Mouse (Mus musculus) liver, adult (tissue): ENCODE results near the gene Rasgef1b.

ENCODE experiments used
- GATA4 ChIP-seq: IDR thresholded peaks from 2 replicates; pipeline ENCODE4 v1.6.1; 2014; ENCODE audit warnings: mild to moderate bottlenecking, low read length; ENCODE audit not compliant: insufficient replicate concordance

Rasgef1b gene

DNA sequence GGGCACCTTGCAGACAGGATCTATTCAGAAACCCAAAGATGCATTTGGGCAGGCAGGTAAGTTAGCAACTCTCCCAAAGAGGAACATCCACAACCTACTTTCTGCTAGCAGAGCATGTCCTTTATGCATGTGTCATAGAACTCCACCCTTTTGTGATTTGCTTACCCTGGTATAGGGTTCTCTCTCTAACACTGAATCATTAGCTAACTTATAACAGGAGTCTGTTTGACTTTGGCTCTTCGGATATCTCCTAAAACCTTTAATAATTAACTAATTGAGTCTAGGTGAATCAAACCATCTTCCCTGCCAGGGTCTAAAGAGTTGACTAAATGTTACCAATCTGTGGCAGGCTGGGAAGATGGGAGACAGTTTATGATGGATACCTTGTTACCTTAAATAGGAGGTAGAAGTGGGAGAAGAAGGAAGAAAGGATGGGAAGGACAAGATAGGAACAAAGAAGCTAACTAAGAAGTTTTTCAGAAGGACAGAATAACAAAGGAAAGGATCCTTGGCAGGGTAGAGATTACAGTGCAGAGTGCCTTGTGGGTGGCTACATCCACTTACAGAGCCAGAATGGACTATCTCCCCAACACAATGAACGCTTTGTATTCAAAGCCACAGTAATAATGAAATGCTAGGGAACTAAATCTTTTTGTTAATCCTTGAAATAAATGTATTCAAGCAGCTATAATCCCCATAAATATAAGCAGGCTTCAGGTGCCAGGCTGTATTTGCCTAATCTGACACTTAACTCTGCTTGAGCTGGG, 186.7 kb downstream of the Rasgef1b start:
- no peak for TF ChIP-seq GATA4

DNA sequence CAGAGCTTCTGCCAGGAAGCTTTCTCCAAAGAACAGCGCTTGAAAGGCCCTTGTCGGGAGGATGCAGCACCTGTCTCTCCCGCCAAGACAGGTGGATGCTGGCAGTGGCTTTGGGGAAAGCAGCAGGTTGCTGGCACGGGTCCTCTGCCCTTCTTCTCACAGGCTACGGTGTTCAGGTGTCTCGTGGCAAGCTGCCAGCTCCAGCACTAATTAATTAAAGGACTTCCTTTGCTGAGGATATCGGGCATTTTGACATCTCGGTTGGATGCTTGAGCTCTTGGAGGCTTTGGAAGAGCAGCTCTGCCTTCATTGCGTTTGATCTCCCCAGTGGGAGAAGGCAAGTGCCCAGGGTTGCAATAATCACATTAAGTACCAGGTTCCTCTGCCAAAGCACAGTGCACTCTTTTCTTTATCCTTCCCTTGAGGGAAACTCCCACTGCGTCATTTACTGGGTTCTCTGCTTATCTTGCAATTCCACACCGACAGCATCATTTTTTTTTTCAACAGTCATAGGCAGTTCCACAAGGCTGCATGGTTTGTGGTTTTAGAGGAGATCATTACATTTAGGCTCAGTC, 187.5 kb downstream of the Rasgef1b start:
- TF ChIP-seq GATA4, result no peak

DNA sequence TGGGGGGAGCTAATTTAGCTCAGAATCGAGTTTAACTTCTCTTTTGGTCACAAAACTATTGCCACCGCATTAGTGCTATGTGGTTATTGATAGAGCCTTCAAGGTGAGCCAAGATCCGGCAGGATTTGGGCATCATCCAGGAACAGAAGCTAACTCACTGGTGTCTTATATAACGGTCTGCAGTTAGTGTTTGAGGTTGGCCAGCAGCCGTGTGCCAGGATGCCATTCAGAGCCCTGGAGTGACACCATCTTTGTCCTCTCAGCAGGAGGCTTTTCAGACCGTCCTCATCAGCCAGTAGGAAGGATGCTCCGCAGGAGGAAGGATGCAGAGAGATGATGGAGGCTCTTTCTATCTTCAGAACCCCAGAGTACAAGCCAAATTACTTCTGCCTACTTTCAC, 195.4 kb downstream of the Rasgef1b start:
- no peak for TF ChIP-seq GATA4

DNA sequence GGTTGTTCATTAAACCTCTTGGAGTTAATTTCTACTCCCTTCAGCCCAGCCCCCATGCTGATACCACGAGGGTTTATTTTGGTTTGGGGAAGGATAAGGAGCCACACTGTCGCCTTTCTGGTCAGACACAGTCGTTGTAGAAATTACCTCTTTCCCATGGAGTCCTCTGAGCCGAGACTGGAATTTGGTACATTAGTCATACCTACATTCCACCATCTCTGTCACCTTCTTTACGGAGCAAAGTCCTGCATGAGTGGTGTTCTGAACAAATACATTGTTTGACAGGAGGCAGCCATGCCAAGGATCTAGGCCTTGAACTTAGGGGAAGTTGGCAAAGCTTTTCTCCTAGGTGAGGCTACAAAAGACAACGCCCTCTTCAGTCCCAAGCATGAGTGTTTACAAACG, 202.1 kb downstream of the Rasgef1b start:
- no peak for TF ChIP-seq GATA4

DNA sequence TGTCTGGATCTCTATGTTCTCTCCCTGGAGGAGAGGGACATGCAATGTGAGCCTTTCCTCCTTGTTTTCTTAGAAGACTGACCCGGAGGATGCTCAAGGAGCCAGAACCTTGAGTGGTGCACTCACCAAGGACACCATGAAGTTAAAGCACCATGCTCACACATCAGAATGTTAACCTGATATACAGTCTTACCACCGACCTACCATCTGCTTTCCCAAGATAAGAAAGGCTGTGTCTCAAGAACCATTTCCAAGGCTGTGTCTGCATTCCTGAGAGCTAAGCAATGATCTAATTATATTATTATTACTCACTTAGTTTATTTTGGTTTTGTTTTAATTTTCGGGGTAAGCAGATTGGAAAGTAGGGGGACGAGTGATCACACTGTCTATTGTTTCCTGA, 203.2 kb downstream of the Rasgef1b start:
- TF ChIP-seq GATA4, result no peak

DNA sequence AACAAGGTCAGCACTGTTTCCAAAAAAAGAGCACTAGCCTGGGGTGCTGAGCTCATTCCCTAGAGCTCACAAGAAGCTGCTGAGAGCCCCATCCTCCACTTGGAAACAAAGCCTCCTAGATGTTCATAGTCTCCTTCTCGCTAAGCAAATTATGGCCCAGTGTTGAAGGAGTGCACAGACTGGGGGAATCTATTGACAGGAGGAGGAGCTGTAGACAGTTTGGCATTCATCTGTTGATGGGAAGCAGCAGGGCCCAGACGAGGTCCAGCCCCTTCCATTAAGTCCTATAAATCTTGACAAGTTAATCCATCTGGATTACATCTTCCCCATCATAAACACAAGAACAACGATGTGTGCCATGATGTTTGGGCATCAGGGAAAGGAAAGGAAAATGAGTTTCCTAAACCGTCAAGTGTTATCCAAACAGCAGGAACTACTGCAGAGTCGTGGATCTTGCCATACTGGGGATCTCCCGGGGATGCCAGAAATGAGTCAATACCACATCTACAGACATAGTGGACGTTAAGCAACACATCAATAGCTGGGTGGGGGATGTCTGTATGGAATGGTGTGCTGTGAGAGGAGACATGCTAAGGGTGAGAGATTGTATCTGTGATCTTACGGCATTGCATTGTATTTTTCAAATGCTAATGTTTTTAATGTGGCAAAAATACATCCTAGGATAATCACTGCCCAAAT, 206.1 kb downstream of the Rasgef1b start:
- TF ChIP-seq GATA4, result no peak

DNA sequence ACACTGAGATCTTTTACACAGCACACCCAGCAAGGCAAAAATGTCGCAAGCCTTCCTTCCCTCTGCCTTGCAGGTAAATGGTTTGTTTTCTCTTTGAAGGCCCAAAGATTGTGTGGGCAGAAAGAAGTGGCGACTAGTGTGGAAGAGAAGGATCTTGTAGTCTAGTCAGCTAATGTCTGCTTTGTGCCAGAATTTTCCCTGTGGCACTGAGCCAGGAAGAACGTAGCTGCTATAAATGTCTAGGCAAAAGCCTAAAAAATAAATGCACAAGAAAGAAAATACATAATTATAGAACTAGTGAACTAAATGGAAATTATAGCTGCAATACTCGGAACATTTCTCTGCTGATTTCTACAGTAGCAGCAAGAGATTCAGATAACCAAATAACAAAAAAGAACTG, 207.5 kb downstream of the Rasgef1b start:
- no peak for TF ChIP-seq GATA4

DNA sequence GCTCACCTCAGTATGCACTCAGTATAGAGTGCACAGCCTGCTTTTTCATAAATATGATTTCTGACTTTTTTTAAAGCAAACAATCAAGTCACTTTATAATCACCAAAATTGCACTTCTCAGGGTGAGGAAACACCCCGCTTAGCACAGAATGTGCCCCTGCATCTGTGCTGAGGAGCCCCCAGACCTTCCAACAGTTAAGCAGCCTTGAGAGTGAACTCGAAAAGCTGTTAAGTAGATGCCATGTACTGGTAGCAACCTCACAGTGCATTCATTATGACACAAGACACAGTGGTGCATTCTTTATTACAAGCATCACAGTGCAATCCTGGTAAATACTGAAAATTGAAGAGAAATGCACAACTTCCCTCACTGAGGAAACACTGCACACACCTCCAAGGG, 209.3 kb downstream of the Rasgef1b start:
- TF ChIP-seq GATA4, result no peak

DNA sequence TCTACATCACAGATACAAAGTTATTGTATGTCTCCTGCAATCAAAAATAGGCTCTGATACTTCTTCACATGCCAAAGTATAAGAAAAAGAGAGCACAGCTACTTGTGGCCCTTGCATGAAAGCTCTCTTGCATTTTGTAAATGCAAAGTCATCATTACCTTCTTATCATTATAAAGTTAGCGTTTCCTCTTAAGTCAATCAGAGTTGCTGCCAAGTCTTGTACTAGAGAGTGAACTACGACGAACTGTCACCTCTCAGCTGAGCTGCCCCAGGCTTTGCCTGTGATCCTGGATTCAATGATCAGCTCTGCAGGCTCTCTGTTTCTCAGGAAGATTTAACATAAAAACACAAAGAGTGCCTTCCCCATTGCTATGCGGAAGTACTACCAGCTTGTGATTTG, 209.8 kb downstream of the Rasgef1b start:
- TF ChIP-seq GATA4, result no peak

DNA sequence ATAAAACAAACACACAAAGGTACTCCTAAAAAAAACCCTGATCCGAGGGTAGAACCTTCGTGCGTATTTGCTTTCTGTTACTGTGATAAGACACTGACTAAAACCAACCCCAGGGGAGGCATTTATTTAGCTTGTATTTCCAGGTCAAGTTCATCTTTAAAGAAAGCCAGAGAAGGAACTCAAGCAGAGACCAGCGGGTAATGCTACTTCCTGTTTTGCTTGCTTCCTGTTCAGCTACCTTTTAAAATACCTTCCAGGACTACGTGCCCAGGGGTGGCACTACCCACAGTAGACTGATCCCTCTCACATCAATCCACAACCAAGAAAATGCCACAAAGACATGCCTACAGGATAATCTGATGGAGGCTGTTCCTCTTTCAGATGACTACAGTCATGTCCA, 212.7 kb downstream of the Rasgef1b start:
- TF ChIP-seq GATA4, result no peak

DNA sequence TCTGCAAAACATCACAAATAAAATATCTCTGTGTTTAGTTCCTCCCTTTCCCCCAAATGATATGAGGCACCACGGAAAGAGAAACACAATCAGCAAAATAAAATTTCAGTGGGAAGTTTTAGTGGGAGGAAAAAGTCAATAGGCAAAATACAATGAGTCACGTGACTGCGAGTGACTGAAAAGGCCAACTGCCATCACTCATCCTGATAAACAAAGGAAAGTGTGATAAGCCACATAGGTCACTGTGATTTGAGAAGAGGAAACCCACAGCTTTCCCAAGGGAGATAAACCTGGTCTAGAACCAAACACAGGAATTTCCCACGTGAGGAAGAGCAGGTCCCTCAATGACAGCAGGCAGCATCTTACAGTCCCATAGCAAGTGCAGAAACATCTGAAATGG, 213.1 kb downstream of the Rasgef1b start:
- peak; percentile 90; the same call in 1 of the 2 replicates for TF ChIP-seq GATA4

DNA sequence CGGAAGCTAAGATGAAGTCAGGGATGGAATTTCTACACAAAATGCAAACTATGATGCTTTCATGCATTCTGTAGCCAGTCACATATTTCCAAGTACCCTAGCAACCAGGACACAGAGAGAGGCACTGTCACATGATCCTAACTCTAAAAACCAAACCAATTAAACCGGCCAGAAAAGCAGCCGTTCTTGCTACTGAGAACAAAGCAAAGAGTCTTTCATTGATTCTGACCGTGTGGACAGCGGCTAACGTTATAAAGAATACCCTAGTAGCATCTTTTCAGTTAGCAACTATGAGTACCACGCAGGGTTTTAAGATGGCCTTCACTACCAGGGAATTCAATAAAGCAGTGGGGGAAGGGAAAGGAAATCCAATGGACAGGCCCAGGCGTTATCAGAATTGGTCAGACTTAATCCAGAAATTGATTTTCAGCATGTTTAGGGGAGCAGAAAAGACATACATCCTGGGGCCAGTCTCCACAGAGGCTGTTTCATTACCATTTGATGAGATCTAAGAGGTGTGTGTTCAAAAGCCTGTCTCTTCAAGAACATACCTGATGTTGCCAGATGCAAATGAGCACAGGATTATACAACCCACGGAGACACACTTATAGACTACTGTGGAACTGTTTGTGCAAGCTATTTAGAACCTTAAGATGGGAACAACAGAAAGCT, 215.5 kb downstream of the Rasgef1b start:
- no peak for TF ChIP-seq GATA4

DNA sequence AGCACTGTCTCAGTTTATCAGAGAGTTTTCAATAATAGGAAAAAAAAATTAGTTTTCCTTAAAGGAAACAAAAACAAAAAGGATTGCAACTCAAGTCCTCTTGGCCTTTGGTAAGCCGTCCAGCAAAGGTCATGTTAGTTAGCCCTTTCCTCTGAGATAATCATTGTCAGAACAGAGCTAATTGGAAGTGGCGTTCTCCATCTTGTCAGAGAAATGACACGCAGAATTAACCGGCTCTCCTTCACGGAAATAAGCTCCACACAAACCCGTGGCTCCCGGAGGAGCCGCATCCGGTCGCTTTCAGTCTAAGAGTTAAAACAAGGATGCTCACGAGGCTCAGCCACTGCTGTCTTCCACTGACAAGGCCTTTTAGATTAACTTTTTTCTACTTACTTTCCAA, 217.8 kb downstream of the Rasgef1b start:
- TF ChIP-seq GATA4, result peak; percentile 18; the same call in 1 of the 2 replicates

DNA sequence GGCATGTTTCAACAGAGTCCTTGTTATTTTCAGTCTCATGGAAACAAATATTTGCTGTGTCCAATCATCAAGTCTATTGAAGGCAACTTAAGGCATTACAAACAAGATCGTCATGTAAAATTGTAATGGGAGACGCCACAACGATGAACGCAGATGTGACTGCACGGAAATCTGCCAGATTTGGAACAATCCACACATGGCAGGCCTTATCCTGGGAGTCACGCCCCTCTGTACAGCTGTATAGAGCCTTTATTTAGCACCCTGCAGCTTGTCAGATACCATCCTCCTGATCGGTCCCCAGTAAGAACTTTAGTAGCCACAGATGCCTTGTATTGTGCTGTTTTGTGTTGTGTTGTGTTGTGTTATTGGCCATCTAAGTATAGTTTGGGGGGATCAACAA, 222.8 kb downstream of the Rasgef1b start:
- no peak for TF ChIP-seq GATA4

DNA sequence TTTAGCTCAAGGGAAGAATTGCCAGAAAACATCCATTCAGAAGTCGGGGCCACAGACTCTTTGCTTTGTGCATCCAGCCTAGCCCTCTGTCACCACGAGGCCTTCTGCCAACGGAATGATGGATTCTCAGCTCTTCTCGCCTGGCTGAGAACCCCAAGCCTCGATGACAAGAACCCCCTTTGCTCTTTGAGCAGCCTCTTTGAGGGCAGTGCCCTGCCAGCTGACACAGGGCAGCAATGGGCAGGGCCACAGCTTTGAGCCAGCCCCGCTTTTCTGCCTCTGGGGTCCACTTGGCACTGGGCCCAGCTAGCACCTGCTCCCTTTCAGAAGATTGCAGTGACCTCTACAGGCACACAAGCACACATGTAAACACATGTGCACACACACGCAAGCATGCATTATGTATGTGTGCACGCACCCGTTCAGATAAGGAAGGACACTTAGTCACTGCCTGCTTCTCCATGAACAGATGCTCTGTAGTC, 224.5 kb downstream of the Rasgef1b start:
- TF ChIP-seq GATA4, result no peak

DNA sequence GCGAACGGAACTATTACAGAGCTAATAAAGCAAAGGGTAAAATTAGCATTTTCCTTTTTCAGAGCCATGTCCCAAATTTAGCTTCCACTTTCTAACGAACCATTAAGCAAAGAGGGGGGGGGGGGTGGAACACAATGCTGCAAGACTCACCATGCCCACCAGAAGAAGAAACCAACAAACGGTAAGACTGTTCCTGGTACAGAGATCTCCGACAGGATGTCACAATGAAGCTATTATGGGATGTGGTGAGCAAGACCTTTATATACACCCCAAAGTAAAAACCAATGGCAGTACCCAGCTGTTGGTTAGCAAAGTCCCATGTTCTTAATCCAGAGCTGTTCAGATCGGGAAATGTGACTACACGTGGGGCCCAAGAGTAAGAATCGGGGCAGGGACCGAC, 226.2 kb downstream of the Rasgef1b start:
- no peak for TF ChIP-seq GATA4

DNA sequence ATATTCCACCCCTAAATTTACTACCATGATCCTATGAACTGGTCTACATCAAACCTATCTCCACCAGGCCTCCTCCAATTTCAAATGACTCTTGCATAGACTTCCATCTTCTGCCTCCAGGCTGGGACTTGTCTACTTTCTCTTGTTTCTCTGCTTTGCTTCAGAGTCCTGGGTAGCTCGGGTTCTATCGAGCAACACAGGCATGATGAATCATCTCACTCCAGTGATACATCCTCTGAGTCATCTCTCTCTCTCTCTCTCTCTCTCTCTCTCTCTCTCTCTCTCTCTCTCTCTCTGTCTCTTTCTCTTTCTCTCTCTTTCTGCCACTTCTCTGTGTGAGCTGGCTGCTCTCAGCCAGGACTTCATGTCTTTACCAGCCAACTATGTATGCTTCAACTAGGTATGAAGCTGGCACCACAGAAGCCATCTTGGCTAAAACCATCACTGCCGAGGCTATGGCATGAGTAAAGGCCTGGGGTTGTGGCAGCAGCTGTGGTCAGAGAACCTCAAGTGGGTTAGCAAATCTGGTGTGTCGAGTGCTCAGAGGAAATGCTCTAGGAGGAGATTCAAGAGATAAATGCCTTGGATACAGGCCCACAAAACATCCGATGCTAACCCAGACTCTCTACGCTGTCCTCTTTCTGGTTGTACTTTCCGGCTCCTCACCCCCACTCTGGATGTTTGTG, 229.3 kb downstream of the Rasgef1b start:
- TF ChIP-seq GATA4, result no peak
